Mouse (Mus musculus) ES-Bruce4 (cell line): ENCODE data around the gene Tshz2. TPM values are rescaled to one million over a fixed set of nuclear protein-coding genes. Genes with fewer than 3 reads are reported as not detected.

Source experiments
- H3K27ac ChIP-seq: 2 replicates; pipeline ENCODE4 v1.5.1; 2012; ENCODE audit warnings: low read length, inconsistent platforms; ENCODE audit not compliant: insufficient read depth
- H3K27me3 ChIP-seq: 2 replicates; pipeline ENCODE4 v1.6.1; 2012; ENCODE audit warnings: mild to moderate bottlenecking, low read length, inconsistent platforms; ENCODE audit not compliant: control insufficient read depth, poor library complexity, insufficient read depth, severe bottlenecking
- H3K36me3 ChIP-seq: 2 replicates; pipeline ENCODE4 v1.6.1; 2012; ENCODE audit warnings: inconsistent platforms, mild to moderate bottlenecking, low read length, moderate library complexity; ENCODE audit not compliant: control insufficient read depth, poor library complexity, insufficient read depth, severe bottlenecking
- H3K4me1 ChIP-seq: one replicate; pipeline ENCODE4 v1.8.1; 2011; ENCODE audit warnings: low read length; ENCODE audit not compliant: control insufficient read depth, insufficient read depth
- H3K4me3 ChIP-seq: 2 replicates; pipeline ENCODE4 v1.5.1; 2011; ENCODE audit warnings: low read depth, mild to moderate bottlenecking, low read length
- H3K9ac ChIP-seq: 2 replicates; pipeline ENCODE4 v1.6.1; 2012; ENCODE audit warnings: low read depth, mild to moderate bottlenecking, inconsistent platforms; ENCODE audit not compliant: poor library complexity, severe bottlenecking
- H3K9me3 ChIP-seq: replicated peaks from 2 replicates; pipeline ENCODE4 v1.6.1; 2012; ENCODE audit warnings: mild to moderate bottlenecking, low read length, inconsistent platforms; ENCODE audit not compliant: control insufficient read depth, poor library complexity, insufficient read depth, severe bottlenecking
- CTCF ChIP-seq: IDR thresholded peaks from one replicate; pipeline ENCODE4 v1.8.1; 2011; ENCODE audit warnings: low read depth, low read length
- EP300 ChIP-seq: IDR thresholded peaks from 2 replicates; pipeline ENCODE4 v1.6.1; 2011; ENCODE audit warnings: low read depth, low read length; ENCODE audit not compliant: insufficient read depth
- POLR2A ChIP-seq: IDR thresholded peaks from one replicate; pipeline ENCODE4 v1.8.1; 2011; ENCODE audit warnings: low read length; ENCODE audit not compliant: insufficient read depth
- polyA plus RNA-seq: library from polyadenylated mRNA; stranded (reverse); fragments of >200 nt; gene quantifications from 2 replicates; pipeline ENCODE4 v1.2.4, GENCODE M21; 2011; ENCODE audit warnings: low read depth; ENCODE audit not compliant: missing spikeins, insufficient read depth, insufficient read length

Gene Tshz2
- polyA plus RNA-seq, 1 experiment = 0.24 TPM

DNA sequence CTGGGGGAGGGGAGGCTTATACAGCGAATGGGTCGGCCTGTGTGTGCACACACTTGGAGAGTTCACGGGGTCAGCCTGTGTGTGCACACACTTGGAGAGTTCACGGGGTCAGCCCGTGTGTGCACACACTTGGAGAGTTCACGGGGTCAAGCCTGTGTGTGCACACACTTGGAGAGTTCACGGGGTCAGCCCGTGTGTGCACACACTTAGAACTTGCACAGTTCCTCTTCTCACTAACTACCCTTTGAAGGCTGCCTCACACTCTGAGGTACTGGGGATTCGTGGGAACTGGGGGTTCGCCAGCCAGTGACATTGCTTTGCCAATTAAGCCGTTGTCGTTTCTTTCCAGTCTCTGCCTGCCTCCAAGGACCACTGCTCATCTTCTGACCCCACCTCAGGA is 422.1 kb downstream of the Tshz2 start:
- no peak overlapping the region for H3K9ac ChIP-seq
- peaks cover 4% of the 10 kb centered on the region for H3K4me1 ChIP-seq
- H3K36me3 ChIP-seq = no peaks in the 10 kb centered on the region
- TF ChIP-seq EP300 = no peak
- no peak for TF ChIP-seq POLR2A
- TF ChIP-seq CTCF = no peak
- H3K9me3 ChIP-seq = no peaks in the 10 kb centered on the region
- H3K27ac ChIP-seq = no peak overlapping the region
- no peak overlapping the region for H3K4me3 ChIP-seq
- H3K27me3 ChIP-seq = no peaks in the 10 kb centered on the region

DNA sequence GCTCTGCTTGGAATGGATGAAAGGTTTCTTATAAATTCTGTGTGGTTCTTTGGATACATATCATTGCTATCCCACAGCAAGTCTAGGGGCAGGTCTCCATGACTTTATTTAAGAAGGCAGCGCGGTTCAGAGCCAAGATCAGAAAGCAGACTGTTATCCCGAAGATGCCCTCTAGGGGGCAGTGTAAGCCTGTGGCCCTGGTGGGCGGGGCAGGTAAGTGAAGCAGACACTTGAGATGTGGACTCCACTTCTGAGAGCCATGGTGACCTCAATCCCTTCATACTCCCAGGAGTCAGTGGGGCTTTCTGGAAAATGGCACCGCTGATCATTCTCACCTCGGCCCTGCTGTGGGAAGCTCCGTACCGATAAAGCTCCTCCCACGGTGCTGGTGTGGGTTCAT is 422.6 kb downstream of the Tshz2 start:
- H3K27ac ChIP-seq = no peak overlapping the region
- peaks cover 4% of the 10 kb centered on the region for H3K4me1 ChIP-seq
- TF ChIP-seq POLR2A (no peak), CTCF (peak; percentile 97)
- peak overlapping the region; percentile 23; the same call in 1 of the 2 replicates for H3K4me3 ChIP-seq
- no peaks in the 10 kb centered on the region for H3K9me3 ChIP-seq
- H3K27me3 ChIP-seq = no peaks in the 10 kb centered on the region
- H3K9ac ChIP-seq = no peak overlapping the region
- no peaks in the 10 kb centered on the region for H3K36me3 ChIP-seq

- H3K27ac ChIP-seq = no peak overlapping the region
- H3K9ac ChIP-seq = no peak overlapping the region
- H3K27me3 ChIP-seq = no peaks in the 10 kb centered on the region
- no peaks in the 10 kb centered on the region for H3K36me3 ChIP-seq
- TF ChIP-seq EP300 (no peak), CTCF (no peak), POLR2A (no peak)
- no peaks in the 10 kb centered on the region for H3K9me3 ChIP-seq
- H3K4me1 ChIP-seq = no peaks in the 10 kb centered on the region
- no peak overlapping the region for H3K4me3 ChIP-seq
These were observed 426.0 kb downstream of the Tshz2 start for GRCm38 (mm10) chr2:170058774-170059173.

DNA sequence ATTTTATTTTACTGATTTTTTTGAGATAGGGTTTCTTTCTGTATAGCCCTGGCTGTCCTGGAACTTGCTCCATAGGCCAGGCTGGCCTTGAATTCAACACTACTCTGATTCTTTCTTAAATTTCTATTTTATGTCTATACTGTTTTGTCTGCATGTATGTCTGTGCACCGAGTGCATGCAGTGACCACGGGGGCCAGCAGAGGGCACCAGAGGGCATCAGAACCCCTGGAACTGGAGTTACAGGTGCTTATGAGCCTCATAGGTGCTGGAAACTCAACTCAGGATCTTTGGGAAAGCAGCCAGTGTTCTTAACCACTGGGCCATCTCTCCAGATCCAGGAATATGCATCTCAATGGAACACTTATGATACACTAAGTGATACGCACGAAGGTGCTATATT is 427.3 kb downstream of the Tshz2 start:
- Histone ChIP-seq H3K4me3 (no peak overlapping the region), H3K36me3 (no peaks in the 10 kb centered on the region), H3K27me3 (no peaks in the 10 kb centered on the region), H3K9me3 (no peaks in the 10 kb centered on the region), H3K4me1 (no peaks in the 10 kb centered on the region), H3K9ac (no peak overlapping the region), H3K27ac (no peak overlapping the region)
- TF ChIP-seq CTCF (peak; percentile 89), EP300 (no peak), POLR2A (no peak)

- no peak overlapping the region for H3K27ac ChIP-seq
- TF ChIP-seq CTCF = no peak
- no peak for TF ChIP-seq POLR2A
- TF ChIP-seq EP300 = no peak
- H3K27me3 ChIP-seq = no peaks in the 10 kb centered on the region
- H3K4me3 ChIP-seq = no peak overlapping the region
- H3K4me1 ChIP-seq = no peaks in the 10 kb centered on the region
- H3K9me3 ChIP-seq = 0 out of 2 replicates have a peak, but pooled peaks cover 4% of the 10 kb centered on the region
- no peaks in the 10 kb centered on the region for H3K36me3 ChIP-seq
- H3K9ac ChIP-seq = no peak overlapping the region
These were observed 429.6 kb downstream of the Tshz2 start for GRCm38 (mm10) chr2:170062378-170062777.

GRCm38 (mm10) chr2:170069976-170070375 is 437.2 kb downstream of the Tshz2 start:
- Histone ChIP-seq H3K4me3 (no peak overlapping the region), H3K9me3 (0 out of 2 replicates have a peak, but pooled peaks cover 4% of the 10 kb centered on the region), H3K36me3 (no peaks in the 10 kb centered on the region), H3K27ac (no peak overlapping the region), H3K27me3 (no peaks in the 10 kb centered on the region), H3K4me1 (no peaks in the 10 kb centered on the region), H3K9ac (no peak overlapping the region)
- TF ChIP-seq CTCF = no peak
